Mouse (Mus musculus) heart, postnatal 0 days (tissue): Measurements from ENCODE around the gene Tmem266. TPM values are rescaled to one million over a fixed set of nuclear protein-coding genes. Genes with fewer than 3 reads are reported as not detected.
A peak's percentile ranks its signal among the peaks of the same experiment; 100 is the strongest.

Source experiments
- ATAC-seq: fragments of 200-750 bp; cut with Nextera tagmentation; 2 replicates; pipeline ENCODE4 v1.8.0; 2017; ENCODE audit warnings: low read depth, moderate number of reproducible peaks, moderate library complexity; ENCODE audit not compliant: insufficient read depth
- DNase-seq: peaks from one replicate; pipeline ENCODE4 v3.0.0-alpha.2; 2016; ENCODE audit warnings: low spot score
- H3K27ac ChIP-seq: fragments of 300-500 bp; sonication (generic); 2 replicates; pipeline ENCODE4 v1.5.1; 2014; ENCODE audit warnings: low read depth, mild to moderate bottlenecking
- H3K27me3 ChIP-seq: fragments of 300-500 bp; sonication (generic); 2 replicates; pipeline ENCODE4 v1.6.1; 2014; ENCODE audit warnings: low read length, mixed read lengths; ENCODE audit not compliant: control insufficient read depth, insufficient read depth
- H3K36me3 ChIP-seq: fragments of 300-500 bp; sonication (generic); replicated peaks from 2 replicates; pipeline ENCODE4 v1.6.1; 2014; ENCODE audit warnings: low read length, mixed read lengths; ENCODE audit not compliant: control insufficient read depth, insufficient read depth
- H3K4me1 ChIP-seq: fragments of 300-500 bp; sonication (generic); 2 replicates; pipeline ENCODE4 v1.6.1; 2014; ENCODE audit warnings: antibody characterized with exemption; ENCODE audit not compliant: control insufficient read depth, insufficient read depth
- H3K4me2 ChIP-seq: fragments of 300-500 bp; sonication (generic); 2 replicates; pipeline ENCODE4 v1.6.1; 2014; ENCODE audit warnings: low read depth, mild to moderate bottlenecking, low read length, moderate library complexity
- H3K4me3 ChIP-seq: fragments of 300-500 bp; sonication (generic); 2 replicates; pipeline ENCODE4 v1.5.1; 2014; ENCODE audit warnings: low read depth, low read length
- H3K9ac ChIP-seq: fragments of 300-500 bp; sonication (generic); replicated peaks from 2 replicates; pipeline ENCODE4 v1.6.1; 2014; ENCODE audit warnings: low read depth, low read length, mixed read lengths
- H3K9me3 ChIP-seq: fragments of 300-500 bp; sonication (generic); replicated peaks from 2 replicates; pipeline ENCODE4 v1.6.1; 2016; ENCODE audit warnings: low read length; ENCODE audit not compliant: control insufficient read depth
- CTCF ChIP-seq: IDR thresholded peaks from 2 replicates; pipeline ENCODE4 v1.5.1; 2016; ENCODE audit warnings: antibody characterized with exemption, control low read depth, low read depth
- EP300 ChIP-seq: IDR thresholded peaks from 2 replicates; pipeline ENCODE4 v1.6.1; 2016; ENCODE audit warnings: antibody characterized with exemption, low read depth
- WGBS: fragments of 180-500 bp; shearing (Covaris S2); extraction: QIAGEN DNeasy Blood & Tissue Kit; methylation state at CpG from one replicate; pipeline ENCODE4 v1.1.7; 2014; 5-methylcytosine and 5-hydroxymethylcytosine counted together
- polyA plus RNA-seq: library from polyadenylated mRNA; unstranded; fragments of >200 nt; fragmentation: Nextera tagmentation; extraction: Ambion mirVana; gene quantifications from 2 replicates; pipeline ENCODE4 v1.2.1, GENCODE M21; 2015
- total RNA-seq: library from RNA; depleted of rRNA; stranded (reverse); fragments of >200 nt; gene quantifications from 2 replicates; pipeline ENCODE4 v1.2.3, GENCODE M21; 2014; ENCODE audit warnings: low replicate concordance; rRNA removed

Tmem266 gene
- total and polyA plus RNA-seq, 2 experiments from 2014 or later, result 0.11 to 2.1 TPM

GRCm38 (mm10) chr9:55468397-55468796 is 141.7 kb downstream of the Tmem266 start:
- Histone ChIP-seq H3K4me1 (no peaks in the 10 kb centered on the region), H3K9me3 (no peaks in the 10 kb centered on the region), H3K9ac (no peak overlapping the region), H3K27me3 (no peaks in the 10 kb centered on the region), H3K27ac (no peak overlapping the region), H3K4me3 (no peak overlapping the region), H3K36me3 (peaks cover 38% of the 10 kb centered on the region), H3K4me2 (no peak overlapping the region)
- TF ChIP-seq CTCF (peak; percentile 52), EP300 (no peak)
- 52% methylated on average over 1 of the region's 1 CpGs for WGBS
- ATAC-seq (no peak), DNase-seq (peak; percentile 61)

GRCm38 (mm10) chr9:55476084-55476483 is 149.4 kb downstream of the Tmem266 start:
- DNase-seq (no peak), ATAC-seq (no peak)
- Histone ChIP-seq H3K9me3 (no peaks in the 10 kb centered on the region), H3K27ac (no peak overlapping the region), H3K4me2 (no peak overlapping the region), H3K9ac (no peak overlapping the region), H3K4me1 (no peaks in the 10 kb centered on the region), H3K36me3 (peaks cover 32% of the 10 kb centered on the region), H3K27me3 (no peaks in the 10 kb centered on the region), H3K4me3 (no peak overlapping the region)
- WGBS, result 55% methylated on average over 1 of the region's 1 CpGs
- TF ChIP-seq CTCF (no peak), EP300 (no peak)

DNA sequence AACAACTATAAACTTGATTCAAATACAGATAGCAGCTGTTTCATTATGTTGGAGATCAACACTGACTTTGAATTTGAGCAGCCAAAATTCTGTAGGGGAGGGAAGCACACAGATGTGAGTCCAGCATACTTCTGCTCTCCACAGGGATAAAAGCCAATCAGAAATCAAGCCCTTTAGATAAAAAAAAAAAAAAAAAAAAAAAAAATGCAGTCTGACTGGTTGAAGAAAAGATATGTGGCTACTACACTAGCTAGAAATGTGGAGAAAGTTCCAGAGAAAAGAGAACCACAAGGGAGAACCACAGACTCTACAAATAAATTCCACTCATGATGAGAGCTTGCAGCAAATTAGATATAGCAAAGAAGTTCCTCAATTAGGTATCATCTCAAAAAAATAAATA is 152.0 kb downstream of the Tmem266 start:
- no peak for TF ChIP-seq EP300
- TF ChIP-seq CTCF, result no peak
- Histone ChIP-seq H3K4me1 (no peaks in the 10 kb centered on the region), H3K4me2 (no peak overlapping the region), H3K27ac (no peak overlapping the region), H3K4me3 (no peak overlapping the region), H3K9me3 (no peaks in the 10 kb centered on the region), H3K27me3 (no peaks in the 10 kb centered on the region), H3K36me3 (peaks cover 33% of the 10 kb centered on the region), H3K9ac (no peak overlapping the region)
- ATAC-seq, result no peak
- DNase-seq, result no peak

GRCm38 (mm10) chr9:55482116-55482515 is 155.4 kb downstream of the Tmem266 start:
- H3K36me3 ChIP-seq, result peaks cover 45% of the 10 kb centered on the region
- H3K4me1 ChIP-seq, result no peaks in the 10 kb centered on the region
- TF ChIP-seq EP300 (no peak), CTCF (no peak)
- H3K27me3 ChIP-seq, result no peaks in the 10 kb centered on the region
- 44% methylated on average over 2 of the region's 2 CpGs for WGBS
- no peak overlapping the region for H3K4me2 ChIP-seq
- H3K9ac ChIP-seq, result no peak overlapping the region
- no peaks in the 10 kb centered on the region for H3K9me3 ChIP-seq
- H3K27ac ChIP-seq, result no peak overlapping the region
- DNase-seq, result peak; percentile 10
- H3K4me3 ChIP-seq, result no peak overlapping the region
- ATAC-seq, result no peak

Other genes starting within 250 kb of the Tmem266 start
- 18.6 and 23.5 TPM in 2 replicates for gene Ube2q2, start 178.1 kb upstream of the Tmem266 start, total RNA-seq
- 21.6 and 22.0 TPM in 2 replicates for gene Ube2q2, start 178.1 kb upstream of the Tmem266 start, polyA plus RNA-seq
- gene Fbxo22, start 118.0 kb upstream of the Tmem266 start, total RNA-seq, result 42.0 and 45.0 TPM in 2 replicates
- gene Fbxo22, start 118.0 kb upstream of the Tmem266 start, polyA plus RNA-seq, result 46.8 and 48.3 TPM in 2 replicates
- 0.43 TPM in 1 of 2 replicates, not detected in the other for gene Nrg4, start 69 bp upstream of the Tmem266 start, total RNA-seq
- gene Nrg4, start 69 bp upstream of the Tmem266 start, polyA plus RNA-seq, result 1.2 and 1.3 TPM in 2 replicates
- gene Etfa, start 185.3 kb downstream of the Tmem266 start, total RNA-seq, result 85.6 and 94.5 TPM in 2 replicates
- 929 and 949 TPM in 2 replicates for gene Etfa, start 185.3 kb downstream of the Tmem266 start, polyA plus RNA-seq
- gene Isl2, start 211.8 kb downstream of the Tmem266 start, total RNA-seq, result not detected in 2 replicates
- gene Isl2, start 211.8 kb downstream of the Tmem266 start, polyA plus RNA-seq, result not detected in 2 replicates